In genomic region chr4:119727871-119728270, GRCm38 (mm10) we compare ENCODE assay signal across 16 mouse cellular contexts.
"Had no signal": no experiment of that assay in that cellular context is flagged by ENCODE, and none has a peak within 500 bp of the region (broad histone marks: within the 10 kb centered on the region; RNA-seq: fewer than 3 reads in every experiment).

No protein-coding gene starts in this region.

- H3K27me3 ChIP-seq: neural tube, embryonic 15.5 days had no signal

- DNase-seq: retina, postnatal 1 day; right cerebral cortex, adult 18-20 months; right cerebral cortex, postnatal 14 days; right cerebral cortex, postnatal 25 days; right cerebral cortex, postnatal 4 days; spleen, adult 18-20 months; thymus, adult 18-20 months; thymus, adult 2 months; thymus, postnatal 14 days; thymus, postnatal 25 days; thymus, postnatal 36 days; thymus, postnatal 4 days had no signal

- H3K4me2 ChIP-seq: neural tube, embryonic 13.5 days; neural tube, embryonic 15.5 days; stomach, embryonic 15.5 days had no signal

- H3K4me3 ChIP-seq: neural tube, embryonic 13.5 days; neural tube, embryonic 15.5 days; stomach, embryonic 15.5 days had no signal

- H3K27ac ChIP-seq: neural tube, embryonic 13.5 days; neural tube, embryonic 15.5 days; stomach, embryonic 15.5 days; stomach, postnatal 0 days had no signal

- H3K4me1 ChIP-seq: stomach, embryonic 15.5 days had no signal

- H3K36me3 ChIP-seq: neural tube, embryonic 13.5 days; neural tube, embryonic 15.5 days; stomach, embryonic 15.5 days had no signal

- H3K9me3 ChIP-seq: neural tube, embryonic 13.5 days; neural tube, embryonic 15.5 days; stomach, embryonic 15.5 days had no signal

- H3K9ac ChIP-seq: neural tube, embryonic 13.5 days; neural tube, embryonic 15.5 days; stomach, embryonic 15.5 days had no signal
